Mouse (Mus musculus) spleen, postnatal 10 days (tissue): ENCODE results near the gene Coq6.
"Not testable (repeated sequence)": the region's sequence is repeated elsewhere in the genome, so short reads cannot be mapped to it uniquely, and the experiment has no call there.

ENCODE experiments used
- DNase-seq, 2 experiments: peaks; one replicate each; pipeline ENCODE4 v3.0.0; 2021 to 2022; ENCODE audit warnings: low spot score in 2 of 2

Coq6 gene

GRCm38 (mm10) chr12:84361555-84362489 lies at the start of gene Coq6, which contains the start of gene Fam161b:
Gene Coq6 (plus strand): TSS chr12:84361657.
Gene Fam161b (minus strand): TSS chr12:84361833.
- DNase-seq = peak; percentile 85 to 96

GRCm38 (mm10) chr12:84316006-84316405 lies 45.5 kb upstream of the Coq6 start:
- no peak for DNase-seq

- peak; percentile 84 to 88 for DNase-seq
Observed at GRCm38 (mm10) chr12:84316721-84317621, 44.5 kb upstream of the Coq6 start, which contains the start of gene Zfp410. Gene Zfp410 (plus strand): TSS chr12:84316852.

GRCm38 (mm10) chr12:84327111-84327512 lies 34.3 kb upstream of the Coq6 start:
- no peak for DNase-seq

DNA sequence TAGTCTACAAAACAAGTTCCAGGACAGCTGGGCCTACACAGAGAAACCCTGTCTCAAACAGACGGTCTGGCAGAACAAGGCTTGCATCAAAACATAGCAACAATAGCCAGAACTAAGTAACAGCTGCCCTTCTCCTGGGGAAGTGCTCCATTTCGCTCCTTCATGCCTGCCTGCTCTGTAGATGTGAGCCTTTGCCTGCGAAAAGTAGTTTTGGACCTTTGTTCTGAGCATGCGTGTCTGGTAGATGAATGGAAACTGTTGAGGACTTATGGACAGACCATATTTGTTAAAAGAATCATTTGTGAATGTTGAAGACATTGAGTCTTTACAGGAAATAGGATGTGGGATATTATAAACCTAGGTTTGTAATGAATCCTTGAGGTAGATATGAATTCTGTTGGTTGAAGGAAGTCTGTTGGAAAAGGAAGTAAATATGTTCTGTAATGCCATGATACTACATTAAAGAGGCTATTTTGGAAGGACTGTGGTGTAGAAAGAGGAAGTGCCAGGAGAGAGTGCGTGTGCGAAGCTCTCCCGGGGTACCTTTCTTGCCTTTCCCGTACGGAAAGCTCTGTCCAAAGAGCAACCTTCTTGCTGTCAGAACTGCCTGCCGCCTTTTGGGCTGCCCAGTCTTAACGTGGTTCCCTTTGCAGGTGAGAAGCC lies 24.4 kb upstream of the Coq6 start:
- no peak for DNase-seq

DNA sequence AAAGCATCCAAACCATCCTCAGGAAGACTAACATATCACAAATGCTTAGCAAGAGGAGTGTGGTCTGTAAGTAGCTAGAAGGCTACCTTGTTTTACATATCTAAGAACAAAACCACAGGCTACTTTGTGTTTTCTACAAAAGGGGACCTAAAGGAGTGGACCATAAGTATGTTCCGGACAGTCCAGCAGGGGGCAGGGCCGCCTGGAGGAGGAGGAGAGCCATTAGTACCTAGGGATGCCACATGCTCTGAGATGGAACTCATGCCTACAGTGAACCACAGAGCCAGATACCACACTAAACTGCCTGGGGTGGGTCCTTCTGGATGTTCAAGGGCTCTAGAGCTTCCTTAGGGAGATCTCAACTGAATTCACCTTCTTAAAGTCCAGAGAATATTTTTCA lies 14.3 kb upstream of the Coq6 start:
- peak in 1 of 2 experiments; percentile 62 for DNase-seq

DNA sequence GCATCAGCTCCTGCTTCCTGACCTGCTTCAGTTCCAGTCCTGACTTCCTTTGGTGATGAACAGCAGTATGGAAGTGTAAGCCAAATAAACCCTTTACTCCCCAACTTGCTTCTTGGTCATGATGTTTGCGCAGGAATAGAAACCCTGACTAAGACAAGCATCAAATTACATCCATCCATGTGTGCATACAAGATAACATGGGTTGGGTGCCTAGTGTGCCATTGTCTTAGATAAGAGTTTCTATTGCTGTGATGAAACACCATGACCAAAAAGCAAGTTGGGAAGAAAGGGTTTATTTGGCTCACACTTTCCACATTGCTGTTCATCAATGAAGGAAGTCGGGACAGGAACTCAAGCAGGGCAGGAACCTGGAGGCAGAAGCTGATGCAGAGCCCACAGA lies 2.8 kb upstream of the Coq6 start:
- DNase-seq = not testable (repeated sequence)

DNA sequence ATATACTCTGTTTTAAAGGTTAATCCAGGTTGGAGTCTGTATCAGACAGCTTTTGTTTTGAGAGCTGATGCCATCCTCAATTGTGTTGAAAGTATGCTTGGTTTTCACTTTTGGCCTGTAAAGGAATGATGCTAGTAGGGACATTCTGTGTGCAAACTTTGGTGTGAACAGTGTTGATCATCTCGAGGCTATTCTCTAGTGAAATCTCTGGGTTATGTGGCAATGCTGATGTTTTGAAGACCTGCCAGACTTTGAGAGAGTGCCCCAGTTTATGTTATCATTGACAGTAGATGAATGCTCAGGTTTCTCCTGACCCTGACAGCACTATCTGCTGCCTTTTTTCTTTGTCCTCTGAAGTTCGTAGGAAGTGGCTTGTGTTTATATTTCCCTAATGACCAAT lies 1.4 kb downstream of the Coq6 start:
- DNase-seq = no peak

DNA sequence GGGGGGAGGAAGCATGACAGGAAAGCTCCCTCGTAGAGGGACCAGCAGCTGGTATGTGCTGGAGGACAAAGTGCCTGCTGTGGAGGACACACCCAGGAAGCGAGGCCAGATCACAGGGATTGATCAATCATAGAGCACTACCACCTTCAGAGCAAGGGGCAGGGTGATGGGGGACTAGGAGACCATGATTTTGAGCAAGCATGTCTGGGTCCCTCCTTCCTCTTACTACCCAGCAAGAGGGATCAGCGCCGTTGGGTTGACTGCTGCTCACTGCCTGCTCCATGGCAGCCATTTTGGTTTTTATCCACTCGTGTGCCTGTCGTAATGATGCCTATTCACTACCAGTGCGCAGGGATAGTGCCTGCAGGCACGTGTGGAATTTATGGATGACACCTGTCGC lies 2.8 kb downstream of the Coq6 start:
- DNase-seq = no peak

- no peak for DNase-seq
Observed at GRCm38 (mm10) chr12:84365137-84365536, 3.7 kb downstream of the Coq6 start.

DNA sequence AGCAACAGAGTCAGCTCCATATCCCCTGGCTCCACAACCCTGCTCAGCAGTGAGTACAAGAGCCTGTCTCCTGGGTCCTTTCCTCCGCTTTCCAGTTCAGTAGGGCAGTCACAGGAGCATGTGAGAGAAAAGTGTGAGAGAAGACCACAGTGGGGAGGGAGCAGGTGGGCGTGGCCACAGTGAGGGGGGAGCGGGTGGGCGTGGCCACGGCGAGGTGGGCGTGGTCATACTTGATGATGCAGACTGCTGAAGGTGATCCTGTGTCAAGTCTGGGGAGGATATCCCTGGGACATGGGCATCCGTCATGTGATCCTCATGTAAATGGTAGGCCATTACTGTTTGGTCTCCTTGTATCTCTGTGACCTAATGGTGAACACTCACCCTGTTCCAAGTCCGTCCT lies 5.5 kb downstream of the Coq6 start:
- DNase-seq = peak in 1 of 2 experiments; percentile 40

DNA sequence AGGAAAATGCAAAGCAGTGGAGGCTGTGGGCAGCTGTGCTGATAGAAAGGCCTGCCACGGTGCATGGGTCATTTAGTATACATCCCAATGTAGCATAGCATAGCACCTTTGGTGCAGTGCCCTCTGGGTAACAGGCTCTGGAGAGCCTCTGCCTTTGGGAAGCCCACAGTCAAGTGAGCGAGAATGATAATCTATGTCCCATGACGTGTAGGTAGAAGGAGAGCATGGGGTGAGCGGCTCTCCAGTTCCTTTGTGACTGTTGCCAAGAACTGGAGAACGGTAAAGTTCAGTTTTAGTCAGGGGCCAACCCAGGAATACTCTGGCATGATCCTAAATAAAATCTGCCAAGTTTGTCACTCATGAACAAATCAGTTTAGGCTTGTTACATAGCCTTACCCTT lies 10.2 kb downstream of the Coq6 start:
- no peak for DNase-seq

- DNase-seq = no peak
Observed at GRCm38 (mm10) chr12:84373831-84374481, 12.5 kb downstream of the Coq6 start.

GRCm38 (mm10) chr12:84382369-84382768 lies 20.9 kb downstream of the Coq6 start:
- no peak for DNase-seq

- DNase-seq = no peak
Observed at GRCm38 (mm10) chr12:84384644-84385081, 23.2 kb downstream of the Coq6 start.

- DNase-seq = no peak
Observed at GRCm38 (mm10) chr12:84385408-84385807, 24.0 kb downstream of the Coq6 start.

DNA sequence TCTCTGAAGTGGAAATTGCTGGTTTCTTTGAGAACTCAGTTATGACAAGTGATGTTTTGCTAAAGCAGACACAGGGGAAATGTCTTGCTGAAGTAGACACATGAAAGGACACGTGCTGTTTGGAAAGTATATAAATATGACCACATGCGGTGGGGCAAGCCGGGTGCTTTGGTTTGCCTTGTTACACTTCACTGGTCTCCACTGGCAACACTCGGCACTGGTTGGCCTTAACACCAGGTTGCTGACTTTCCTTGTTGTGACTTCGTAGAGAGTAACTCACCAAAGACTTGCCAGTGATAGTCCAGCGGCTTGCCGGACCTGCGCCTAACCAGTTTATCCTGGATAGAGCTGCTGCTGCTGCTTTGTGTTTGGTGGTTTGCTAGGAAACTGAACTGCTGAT lies 26.6 kb downstream of the Coq6 start:
- DNase-seq = no peak

DNA sequence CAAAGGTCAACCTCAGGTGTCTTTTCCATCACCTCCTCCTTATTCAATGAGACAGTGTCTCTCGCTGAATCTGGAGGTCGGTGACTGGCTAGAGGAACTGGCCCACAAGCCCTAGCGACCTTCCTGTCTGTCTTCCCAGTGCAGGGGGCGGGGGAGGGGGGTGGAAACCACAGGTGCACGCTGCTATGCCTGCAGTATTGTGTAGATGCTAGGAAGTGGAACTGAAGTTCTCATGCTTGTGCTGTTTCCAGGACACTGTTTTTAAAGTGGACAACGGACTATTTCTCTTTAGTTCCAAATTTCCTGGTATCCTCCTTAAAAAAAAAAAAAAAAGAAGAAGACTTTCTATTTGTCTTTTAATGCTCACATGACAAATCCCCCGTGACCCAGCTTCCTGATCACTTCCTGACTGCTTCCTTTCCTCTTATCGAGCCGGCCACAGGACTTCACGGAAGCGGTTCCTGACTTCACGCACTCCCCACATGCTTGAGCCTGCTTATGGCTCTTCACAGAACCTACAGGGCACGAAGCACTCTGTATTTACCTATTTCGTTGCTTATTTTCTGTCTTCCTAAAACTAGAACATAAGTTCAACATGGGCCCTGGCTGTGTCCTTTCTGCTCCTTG lies 27.4 kb downstream of the Coq6 start:
- DNase-seq = no peak

DNA sequence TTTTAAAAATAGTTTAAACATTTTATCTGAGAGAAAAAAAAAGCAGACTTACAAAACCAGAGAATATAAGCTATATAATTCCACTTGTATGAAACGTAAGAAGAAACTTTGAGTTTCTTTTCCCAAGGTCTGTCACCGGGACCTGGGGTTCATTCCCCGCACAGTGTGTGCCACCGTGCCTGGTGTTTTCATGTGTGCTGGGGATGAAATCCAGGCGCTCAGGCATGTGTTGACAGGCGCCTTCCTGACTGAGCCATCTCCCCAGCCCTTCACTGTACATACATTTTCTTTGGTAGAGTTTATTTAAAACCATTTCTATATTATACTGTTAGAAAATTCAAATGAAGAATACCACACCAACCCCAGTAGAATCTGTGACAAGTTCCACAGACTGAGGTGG lies 28.9 kb downstream of the Coq6 start:
- DNase-seq = no peak

DNA sequence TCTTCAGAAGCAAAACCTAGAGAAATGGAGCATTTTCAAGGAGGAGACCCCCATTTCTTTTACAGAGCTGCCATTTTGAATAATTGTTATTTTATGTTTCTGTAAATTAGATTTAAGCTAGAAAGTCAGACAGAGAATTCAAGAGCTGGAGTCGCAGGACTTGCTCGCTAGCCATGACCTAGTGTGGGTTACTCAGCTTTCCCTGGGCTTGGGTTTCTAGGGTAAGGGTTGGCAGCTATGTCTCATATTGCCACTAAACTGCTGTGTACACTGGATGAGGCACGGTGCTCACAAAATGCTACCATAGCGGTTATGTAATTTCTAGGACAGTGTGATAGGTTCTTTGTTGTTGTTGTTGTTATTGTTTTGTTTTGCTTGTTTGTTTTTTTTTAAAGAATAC lies 31.2 kb downstream of the Coq6 start:
- no peak for DNase-seq

- no peak for DNase-seq
Observed at GRCm38 (mm10) chr12:84393847-84394246, 32.4 kb downstream of the Coq6 start.
